Mouse (Mus musculus) kidney, adult 9 months (tissue): ENCODE results near the gene Olfr380.

Source experiments
- DNase-seq: peaks from one replicate; pipeline ENCODE4 v3.0.0; 2022

The Olfr380 gene

GRCm38 (mm10) chr11:73457408-73457807, at the start of gene Olfr380:
Gene Olfr380, minus strand, starts transcription at chr11:73457508.
- DNase-seq: no peak

- no peak for DNase-seq
Measured at GRCm38 (mm10) chr11:73491503-73491902, 34.2 kb upstream of the Olfr380 start, which contains the start of gene Olfr381. Gene Olfr381, minus strand, starts transcription at chr11:73491603.

GRCm38 (mm10) chr11:73428377-73428776, 28.9 kb downstream of the Olfr380 start, which contains the start of gene Olfr378:
Gene Olfr378, minus strand, starts transcription at chr11:73428477.
- DNase-seq: no peak
